Comparison of ENCODE assay signal across 7 mouse cellular contexts in the genomic region with DNA sequence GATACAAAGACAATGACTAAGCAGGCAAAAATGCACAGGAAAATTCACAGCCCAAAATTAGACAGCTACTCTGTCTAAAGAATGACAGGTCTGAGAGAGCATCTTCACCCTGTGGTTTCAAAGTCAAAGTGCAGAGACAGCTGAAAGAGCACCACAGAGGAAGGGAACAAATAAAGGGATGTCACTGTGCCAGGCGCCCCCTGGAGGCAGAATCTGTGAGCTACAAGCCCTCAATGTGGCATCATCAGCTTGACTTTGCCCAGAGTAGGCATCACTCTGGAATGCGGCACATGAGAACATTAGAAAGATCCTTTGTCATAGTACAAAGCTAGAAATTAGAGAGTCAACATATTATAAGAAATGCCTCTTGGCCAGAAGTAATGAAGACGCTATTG. TPM values are rescaled to one million over a fixed set of nuclear protein-coding genes. Genes with fewer than 3 reads are reported as not detected.
DNase-seq lines count a peak whose midpoint lies in the region; ATAC-seq and TF ChIP-seq lines count a peak whose summit lies in the region.

No protein-coding gene starts in this region.

- no peak overlapping the region for H3K4me3 ChIP-seq in intestine, embryonic 14.5 days (ENCODE audit: low read depth, low read length)
- no peak overlapping the region for H3K4me3 ChIP-seq in intestine, embryonic 15.5 days (replicated peaks)
- H3K4me3 ChIP-seq in lung, adult 2 months (replicated peaks; ENCODE audit: extremely low read depth, low read depth, low read length) = no peak overlapping the region

- H3K27ac ChIP-seq in intestine, embryonic 14.5 days (ENCODE audit: low read depth) = no peak overlapping the region
- H3K27ac ChIP-seq in intestine, embryonic 15.5 days = no peak overlapping the region

- peak; percentile 65 for TF ChIP-seq CTCF in lung, adult 2 months (IDR thresholded peaks at IDR 0.05; ENCODE audit: insufficient read depth, low read length)

- ATAC-seq in intestine, embryonic 14.5 days (replicated peaks; ENCODE audit: low FRiP score, low TSS enrichment, low read depth) = no peak
- ATAC-seq in intestine, embryonic 15.5 days = no peak

- H3K36me3 ChIP-seq in intestine, embryonic 14.5 days (ENCODE audit: control insufficient read depth, insufficient read depth, low read length) = 0 out of 2 replicates have a peak, but pooled peaks cover 3% of the 10 kb centered on the region
- no peaks in the 10 kb centered on the region for H3K36me3 ChIP-seq in intestine, embryonic 15.5 days

- no peak for TF ChIP-seq POLR2A in lung, adult 2 months (IDR thresholded peaks at IDR 0.05; ENCODE audit: borderline replicate concordance, extremely low read depth, low read depth, low read length)

- no peaks in the 10 kb centered on the region for H3K27me3 ChIP-seq in intestine, embryonic 14.5 days (replicated peaks; ENCODE audit: control insufficient read depth, insufficient read depth, low read length)
- no peaks in the 10 kb centered on the region for H3K27me3 ChIP-seq in intestine, embryonic 15.5 days (replicated peaks)

- peak; percentile 49 for DNase-seq in intestine, embryonic 14.5 days (ENCODE audit: low spot score)
- peak; percentile 30 to 37 for DNase-seq in CD8-positive naive resting alpha-beta T cell, adult 2 months (ENCODE audit: low read depth in 2 of 2, low spot score in 2 of 2)
- peak; percentile 72 for DNase-seq in R1 (ENCODE audit: low read depth, low spot score)
- DNase-seq in gastrocnemius, postnatal 14 days = peak; percentile 20
- peak; percentile 28 for DNase-seq in lung, adult 2 months
- DNase-seq in spleen, postnatal 36 days (ENCODE audit: low spot score in 2 of 2) = peak; percentile 7 to 33

- intact Hi-C loops in gastrocnemius, postnatal 14 days (cut with DNase I; ENCODE audit: low total_unique reads) = no loop called here

- H3K9me3 ChIP-seq in intestine, embryonic 14.5 days (ENCODE audit: control insufficient read depth, low read length) = no peaks in the 10 kb centered on the region
- no peaks in the 10 kb centered on the region for H3K9me3 ChIP-seq in intestine, embryonic 15.5 days

- peaks cover 2% of the 10 kb centered on the region; the same call in 1 of the 2 replicates for H3K4me1 ChIP-seq in intestine, embryonic 14.5 days (replicated peaks; ENCODE audit: control insufficient read depth, insufficient read depth, low read length)
- no peaks in the 10 kb centered on the region; the same call in 1 of the 2 replicates for H3K4me1 ChIP-seq in intestine, embryonic 15.5 days (replicated peaks)
- H3K4me1 ChIP-seq in lung, adult 2 months (ENCODE audit: control insufficient read depth, insufficient read depth, low read length) = no peaks in the 10 kb centered on the region

- no peak overlapping the region for H3K9ac ChIP-seq in intestine, embryonic 14.5 days (ENCODE audit: low read length)
- no peak overlapping the region for H3K9ac ChIP-seq in intestine, embryonic 15.5 days

- H3K4me2 ChIP-seq in intestine, embryonic 14.5 days (ENCODE audit: low read length) = no peak overlapping the region
- no peak overlapping the region for H3K4me2 ChIP-seq in intestine, embryonic 15.5 days (replicated peaks)

- 64% methylated on average over 3 of the region's 3 CpGs for WGBS in intestine, embryonic 14.5 days
- 58% methylated on average over 3 of the region's 3 CpGs for WGBS in intestine, embryonic 15.5 days
- WGBS in lung, adult 2 months = 65% methylated on average over 3 of the region's 3 CpGs

RNA-seq across cellular contexts. Expression of a gene that starts 49.3 kb away (rescaled TPM):
- polyA plus RNA-seq in intestine, embryonic 14.5 days (2014; fragmentation: Nextera tagmentation; extraction: Ambion mirVana) = 102 and 103 TPM in 2 replicates
- polyA plus RNA-seq in intestine, embryonic 15.5 days (2015; fragmentation: Nextera tagmentation; extraction: Ambion mirVana) = 110 and 116 TPM in 2 replicates
- 10 to 100 TPM; 44.9 to 46.8 TPM for total RNA-seq in gastrocnemius, postnatal 14 days (2021)
- polyA plus RNA-seq in lung, adult 2 months (2012; rRNA removed) = 6.7 and 9.0 TPM in 2 replicates

Comparison
In these comparisons a context has a peak if more than half of its experiments do, and no peak if none do; other contexts are left out.
1. DNase-seq: peak in every context shown above with its lines; median percentile 72 in R1; 49 in intestine, embryonic 14.5 days; 34 in CD8-positive naive resting alpha-beta T cell, adult 2 months; 28 in lung, adult 2 months; 20 in gastrocnemius, postnatal 14 days; 20 in spleen, postnatal 36 days.
2. RNA of a gene that starts 49.3 kb away (polyA plus RNA-seq): 110 to 116 TPM in intestine, embryonic 15.5 days and 102 to 103 TPM in intestine, embryonic 14.5 days; 6.7 to 9.0 TPM in lung, adult 2 months; every median in the first group is over 10 times any median in the second.